Mouse (Mus musculus): ENCODE results near the gene Zfp146. TPM values are rescaled to one million over a fixed set of nuclear protein-coding genes. Genes with fewer than 3 reads are reported as not detected.
"Not testable (repeated sequence)": the region's sequence is repeated elsewhere in the genome, so short reads cannot be mapped to it uniquely, and the experiment has no call there.

Gene Zfp146
- polyA plus RNA-seq (2012; rRNA removed) = 11.1 and 11.8 TPM in 2 replicates

GRCm38 (mm10) chr7:30169583-30170282 is at the start of gene Zfp146:
Gene Zfp146, minus strand, starts transcription at chr7:30169750.
- Histone ChIP-seq H3K27me3 (replicated peaks; ENCODE audit: control insufficient read depth, insufficient read depth, low read length) (no peaks in the 10 kb centered on the region), H3K27ac (ENCODE audit: insufficient read depth, low read depth, low read length) (peak within 1 kb of the TSS; percentile 86), H3K36me3 (ENCODE audit: control insufficient read depth, insufficient read depth, low read length) (no peaks in the 10 kb centered on the region), H3K4me3 (ENCODE audit: insufficient read depth, low read depth, low read length) (peak within 1 kb of the TSS; percentile 70), H3K4me1 (ENCODE audit: control insufficient read depth, insufficient read depth, low read length) (peaks cover 6% of the 10 kb centered on the region; the same call in 1 of the 2 replicates)
- peak; percentile 98 for DNase-seq
- peak; percentile 71 for TF ChIP-seq POLR2A (IDR thresholded peaks at IDR 0.05; ENCODE audit: low read depth, low read length)
- no peak for TF ChIP-seq CTCF (conservative IDR thresholded peaks at IDR 0.05; ENCODE audit: insufficient read depth, insufficient read length, low read depth, low read length)
- WGBS = under 1% methylated on average over 36 of the region's 36 CpGs

- no peaks in the 10 kb centered on the region for H3K27me3 ChIP-seq (replicated peaks; ENCODE audit: control insufficient read depth, insufficient read depth, low read length)
- H3K4me3 ChIP-seq (ENCODE audit: insufficient read depth, low read depth, low read length) = no peak overlapping the region
- TF ChIP-seq POLR2A (IDR thresholded peaks at IDR 0.05; ENCODE audit: low read depth, low read length) (no peak), CTCF (conservative IDR thresholded peaks at IDR 0.05; ENCODE audit: insufficient read depth, insufficient read length, low read depth, low read length) (no peak)
- DNase-seq = no peak
- no peak overlapping the region for H3K27ac ChIP-seq (ENCODE audit: insufficient read depth, low read depth, low read length)
- WGBS = 76% methylated on average over 2 of the region's 2 CpGs
- peaks cover 14% of the 10 kb centered on the region for H3K4me1 ChIP-seq (ENCODE audit: control insufficient read depth, insufficient read depth, low read length)
- H3K36me3 ChIP-seq (ENCODE audit: control insufficient read depth, insufficient read depth, low read length) = no peaks in the 10 kb centered on the region
These were observed 47.7 kb upstream of the Zfp146 start for GRCm38 (mm10) chr7:30217277-30217676.

GRCm38 (mm10) chr7:30216723-30217151 is 47.2 kb upstream of the Zfp146 start:
- DNase-seq = peak; percentile 84
- no peak for TF ChIP-seq POLR2A (IDR thresholded peaks at IDR 0.05; ENCODE audit: low read depth, low read length)
- peak; percentile 88 for TF ChIP-seq CTCF (conservative IDR thresholded peaks at IDR 0.05; ENCODE audit: insufficient read depth, insufficient read length, low read depth, low read length)

GRCm38 (mm10) chr7:30215875-30216274 is 46.3 kb upstream of the Zfp146 start:
- Histone ChIP-seq H3K36me3 (ENCODE audit: control insufficient read depth, insufficient read depth, low read length) (no peaks in the 10 kb centered on the region), H3K27me3 (replicated peaks; ENCODE audit: control insufficient read depth, insufficient read depth, low read length) (no peaks in the 10 kb centered on the region), H3K4me1 (ENCODE audit: control insufficient read depth, insufficient read depth, low read length) (peaks cover 14% of the 10 kb centered on the region), H3K4me3 (ENCODE audit: insufficient read depth, low read depth, low read length) (no peak overlapping the region), H3K27ac (ENCODE audit: insufficient read depth, low read depth, low read length) (no peak overlapping the region)
- TF ChIP-seq POLR2A (IDR thresholded peaks at IDR 0.05; ENCODE audit: low read depth, low read length) (no peak), CTCF (conservative IDR thresholded peaks at IDR 0.05; ENCODE audit: insufficient read depth, insufficient read length, low read depth, low read length) (no peak)
- peak; percentile 82 for DNase-seq
- WGBS = 45% methylated on average over 3 of the region's 3 CpGs

More at GRCm38 (mm10) chr7:30216723-30217151, 47.2 kb upstream of the Zfp146 start:
- WGBS = 2% methylated on average over 16 of the region's 16 CpGs
- Histone ChIP-seq H3K36me3 (ENCODE audit: control insufficient read depth, insufficient read depth, low read length) (no peaks in the 10 kb centered on the region), H3K27ac (ENCODE audit: insufficient read depth, low read depth, low read length) (peak overlapping the region; percentile 70), H3K27me3 (replicated peaks; ENCODE audit: control insufficient read depth, insufficient read depth, low read length) (no peaks in the 10 kb centered on the region), H3K4me3 (ENCODE audit: insufficient read depth, low read depth, low read length) (peak overlapping the region; percentile 32; the same call in 1 of the 2 replicates), H3K4me1 (ENCODE audit: control insufficient read depth, insufficient read depth, low read length) (peaks cover 14% of the 10 kb centered on the region)

- TF ChIP-seq POLR2A (IDR thresholded peaks at IDR 0.05; ENCODE audit: low read depth, low read length) = no peak
- no peak for TF ChIP-seq CTCF (conservative IDR thresholded peaks at IDR 0.05; ENCODE audit: insufficient read depth, insufficient read length, low read depth, low read length)
- Histone ChIP-seq H3K4me1 (ENCODE audit: control insufficient read depth, insufficient read depth, low read length) (peaks cover 9% of the 10 kb centered on the region), H3K4me3 (ENCODE audit: insufficient read depth, low read depth, low read length) (no peak overlapping the region), H3K36me3 (ENCODE audit: control insufficient read depth, insufficient read depth, low read length) (no peaks in the 10 kb centered on the region), H3K27ac (ENCODE audit: insufficient read depth, low read depth, low read length) (no peak overlapping the region), H3K27me3 (replicated peaks; ENCODE audit: control insufficient read depth, insufficient read depth, low read length) (no peaks in the 10 kb centered on the region)
- DNase-seq = no peak
- WGBS = 92% methylated on average over 3 of the region's 3 CpGs
These were observed 44.3 kb upstream of the Zfp146 start for GRCm38 (mm10) chr7:30213881-30214280.

GRCm38 (mm10) chr7:30211025-30211424 is 41.5 kb upstream of the Zfp146 start:
- 0 out of 2 replicates have a peak, but pooled peaks cover 2% of the 10 kb centered on the region for H3K4me1 ChIP-seq (ENCODE audit: control insufficient read depth, insufficient read depth, low read length)

GRCm38 (mm10) chr7:30206364-30206763 is 36.8 kb upstream of the Zfp146 start:
- H3K4me1 ChIP-seq (ENCODE audit: control insufficient read depth, insufficient read depth, low read length) = not testable (repeated sequence)
- 47% methylated on average over 5 of the region's 5 CpGs for WGBS

More at GRCm38 (mm10) chr7:30211025-30211424, 41.5 kb upstream of the Zfp146 start:
- 39% methylated on average over 4 of the region's 4 CpGs for WGBS
- TF ChIP-seq CTCF (conservative IDR thresholded peaks at IDR 0.05; ENCODE audit: insufficient read depth, insufficient read length, low read depth, low read length) = no peak
- no peak for TF ChIP-seq POLR2A (IDR thresholded peaks at IDR 0.05; ENCODE audit: low read depth, low read length)
- no peaks in the 10 kb centered on the region for H3K27me3 ChIP-seq (replicated peaks; ENCODE audit: control insufficient read depth, insufficient read depth, low read length)
- no peak for DNase-seq
- H3K27ac ChIP-seq (ENCODE audit: insufficient read depth, low read depth, low read length) = no peak overlapping the region
- no peaks in the 10 kb centered on the region for H3K36me3 ChIP-seq (ENCODE audit: control insufficient read depth, insufficient read depth, low read length)
- H3K4me3 ChIP-seq (ENCODE audit: insufficient read depth, low read depth, low read length) = no peak overlapping the region

More at GRCm38 (mm10) chr7:30206364-30206763, 36.8 kb upstream of the Zfp146 start:
- H3K36me3 ChIP-seq (ENCODE audit: control insufficient read depth, insufficient read depth, low read length); H3K27me3 ChIP-seq (replicated peaks; ENCODE audit: control insufficient read depth, insufficient read depth, low read length); H3K27ac ChIP-seq (ENCODE audit: insufficient read depth, low read depth, low read length); H3K4me3 ChIP-seq (ENCODE audit: insufficient read depth, low read depth, low read length); DNase-seq: not testable (repeated sequence)
